Mouse (Mus musculus) heart, adult 2 months (tissue): ENCODE data around the gene Runx1.

ENCODE experiments used
- CTCF ChIP-seq: fragments of 200-600 bp; IDR thresholded peaks from 2 replicates; pipeline ENCODE4 v1.8.1; 2022; ENCODE audit warnings: antibody characterized with exemption, mild to moderate bottlenecking, moderate library complexity
- EP300 ChIP-seq: fragments of 200-500 bp; IDR thresholded peaks from 2 replicates; pipeline ENCODE4 v1.6.1; 2011; ENCODE audit warnings: low read depth, low read length, control low read depth; ENCODE audit not compliant: insufficient read depth

GRCm38 (mm10) chr16:92726870-92727269 lies 99.1 kb downstream of the Runx1 start:
- TF ChIP-seq CTCF = no peak
- no peak for TF ChIP-seq EP300
